Mouse (Mus musculus): ENCODE data around the gene Tlx3. TPM values are rescaled to one million over a fixed set of nuclear protein-coding genes. Genes with fewer than 3 reads are reported as not detected.

The Tlx3 gene
- polyA plus RNA-seq, 1 experiment from 2014 or later = not detected

DNA sequence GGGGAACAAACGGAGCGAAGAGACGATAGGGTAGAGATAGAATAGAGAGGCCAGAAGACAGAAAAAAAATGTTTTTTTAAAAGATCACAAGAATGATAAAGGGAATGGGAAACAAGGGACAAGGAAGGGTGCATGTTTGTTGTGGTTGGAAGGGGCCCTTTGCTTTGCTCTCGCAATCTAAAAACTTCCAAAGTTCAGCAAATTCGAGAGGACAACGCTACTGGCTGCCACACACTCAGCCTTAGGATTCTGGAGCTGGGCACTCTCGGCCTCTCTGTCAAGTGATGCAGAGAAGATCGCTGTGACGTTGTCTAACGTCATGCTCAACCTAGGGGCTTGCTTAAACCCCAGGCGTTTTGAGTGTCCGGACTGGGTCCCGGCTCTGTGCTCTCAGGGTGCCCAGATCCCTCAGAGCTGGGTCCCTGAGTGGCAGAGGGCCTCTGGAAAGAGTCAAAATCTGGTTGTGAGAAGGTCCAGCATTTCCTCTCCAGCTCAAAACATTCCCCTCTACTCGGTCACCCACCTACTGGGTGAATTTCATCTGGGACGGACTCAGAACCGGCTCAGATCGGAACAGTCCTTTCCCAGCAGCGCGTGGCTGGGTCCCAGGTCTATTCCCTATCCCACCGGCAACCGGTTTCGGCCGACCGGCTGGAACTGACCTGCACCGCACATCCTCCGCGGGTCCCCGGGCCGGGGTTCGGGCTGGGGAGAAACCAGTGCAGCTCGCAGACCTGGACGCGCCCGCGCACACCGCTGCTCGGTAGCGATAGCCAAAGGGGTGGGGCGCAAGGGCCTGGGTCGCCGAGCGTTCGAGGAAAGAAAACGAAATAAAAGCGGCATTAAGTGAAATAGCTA, 3.3 kb downstream of the Tlx3 start:
- no peak overlapping the region for H3K27ac ChIP-seq (ENCODE audit: low read depth, low read length)
- DNase-seq (ENCODE audit: low spot score) (peak; percentile 77), ATAC-seq (replicated peaks; ENCODE audit: low FRiP score) (no peak)
- WGBS = under 1% methylated on average over 45 of the region's 45 CpGs
- peak overlapping the region; percentile 53 for H3K4me2 ChIP-seq (ENCODE audit: low read depth, low read length, severe bottlenecking)
- no peaks in the 10 kb centered on the region for H3K36me3 ChIP-seq (ENCODE audit: control insufficient read depth, insufficient read depth, low read length)
- peaks cover 29% of the 10 kb centered on the region for H3K4me1 ChIP-seq (replicated peaks; ENCODE audit: control insufficient read depth, insufficient read depth, low read length)
- H3K4me3 ChIP-seq (ENCODE audit: low read depth, low read length) = peak overlapping the region; percentile 26
- H3K9ac ChIP-seq (ENCODE audit: low read length) = no peak overlapping the region
- peaks cover 4% of the 10 kb centered on the region for H3K9me3 ChIP-seq (ENCODE audit: control insufficient read depth, low read length)
- peaks cover 99% of the 10 kb centered on the region for H3K27me3 ChIP-seq (ENCODE audit: control insufficient read depth, insufficient read depth, low read length)

DNA sequence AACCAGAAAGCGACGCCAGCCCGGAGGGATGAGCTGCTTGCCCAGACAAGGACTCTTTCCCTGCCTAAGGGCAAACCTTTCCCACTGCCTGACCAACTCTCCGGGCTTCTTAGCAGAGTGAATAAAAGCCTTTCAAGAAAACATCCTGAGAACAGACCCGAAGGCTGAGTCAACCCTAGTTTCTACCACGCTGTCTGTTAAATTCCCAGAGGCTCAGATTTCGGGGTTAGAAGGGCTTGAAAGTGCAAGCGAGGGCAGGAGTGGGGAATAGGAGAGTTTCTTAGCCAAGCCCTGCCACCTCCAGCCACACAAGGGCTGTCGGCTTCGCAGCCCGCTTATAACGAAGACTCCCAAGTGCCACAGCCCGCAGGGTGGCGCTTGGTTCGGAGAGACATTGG, 4.3 kb downstream of the Tlx3 start:
- no peak overlapping the region for H3K4me2 ChIP-seq (ENCODE audit: low read depth, low read length, severe bottlenecking)
- H3K9ac ChIP-seq (ENCODE audit: low read length) = no peak overlapping the region
- H3K27ac ChIP-seq (ENCODE audit: low read depth, low read length) = no peak overlapping the region
- no peaks in the 10 kb centered on the region for H3K36me3 ChIP-seq (ENCODE audit: control insufficient read depth, insufficient read depth, low read length)
- 1% methylated on average over 15 of the region's 15 CpGs for WGBS
- peaks cover 96% of the 10 kb centered on the region for H3K27me3 ChIP-seq (ENCODE audit: control insufficient read depth, insufficient read depth, low read length)
- H3K9me3 ChIP-seq (ENCODE audit: control insufficient read depth, low read length) = peaks cover 4% of the 10 kb centered on the region
- ATAC-seq (replicated peaks; ENCODE audit: low FRiP score) (no peak), DNase-seq (ENCODE audit: low spot score) (no peak)
- peaks cover 27% of the 10 kb centered on the region for H3K4me1 ChIP-seq (replicated peaks; ENCODE audit: control insufficient read depth, insufficient read depth, low read length)
- H3K4me3 ChIP-seq (ENCODE audit: low read depth, low read length) = no peak overlapping the region

- Histone ChIP-seq H3K4me1 (replicated peaks; ENCODE audit: control insufficient read depth, insufficient read depth, low read length) (peaks cover 25% of the 10 kb centered on the region), H3K36me3 (ENCODE audit: control insufficient read depth, insufficient read depth, low read length) (no peaks in the 10 kb centered on the region), H3K27ac (ENCODE audit: low read depth, low read length) (no peak overlapping the region), H3K9ac (ENCODE audit: low read length) (no peak overlapping the region), H3K4me2 (ENCODE audit: low read depth, low read length, severe bottlenecking) (no peak overlapping the region), H3K4me3 (ENCODE audit: low read depth, low read length) (no peak overlapping the region), H3K9me3 (ENCODE audit: control insufficient read depth, low read length) (peaks cover 4% of the 10 kb centered on the region), H3K27me3 (ENCODE audit: control insufficient read depth, insufficient read depth, low read length) (peaks cover 95% of the 10 kb centered on the region)
- ATAC-seq (replicated peaks; ENCODE audit: low FRiP score) (no peak), DNase-seq (ENCODE audit: low spot score) (no peak)
- WGBS = 15% methylated on average over 22 of the region's 22 CpGs
Observed at GRCm38 (mm10) chr11:33198351-33199116, 4.9 kb downstream of the Tlx3 start.

- Histone ChIP-seq H3K27me3 (ENCODE audit: control insufficient read depth, insufficient read depth, low read length) (peaks cover 94% of the 10 kb centered on the region), H3K9me3 (ENCODE audit: control insufficient read depth, low read length) (peaks cover 4% of the 10 kb centered on the region), H3K4me3 (ENCODE audit: low read depth, low read length) (no peak overlapping the region), H3K4me1 (replicated peaks; ENCODE audit: control insufficient read depth, insufficient read depth, low read length) (peaks cover 18% of the 10 kb centered on the region), H3K27ac (ENCODE audit: low read depth, low read length) (no peak overlapping the region), H3K9ac (ENCODE audit: low read length) (no peak overlapping the region), H3K36me3 (ENCODE audit: control insufficient read depth, insufficient read depth, low read length) (no peaks in the 10 kb centered on the region), H3K4me2 (ENCODE audit: low read depth, low read length, severe bottlenecking) (no peak overlapping the region)
- DNase-seq (ENCODE audit: low spot score) (no peak), ATAC-seq (replicated peaks; ENCODE audit: low FRiP score) (no peak)
- 17% methylated on average over 15 of the region's 15 CpGs for WGBS
Observed at GRCm38 (mm10) chr11:33197673-33198072, 5.7 kb downstream of the Tlx3 start.

DNA sequence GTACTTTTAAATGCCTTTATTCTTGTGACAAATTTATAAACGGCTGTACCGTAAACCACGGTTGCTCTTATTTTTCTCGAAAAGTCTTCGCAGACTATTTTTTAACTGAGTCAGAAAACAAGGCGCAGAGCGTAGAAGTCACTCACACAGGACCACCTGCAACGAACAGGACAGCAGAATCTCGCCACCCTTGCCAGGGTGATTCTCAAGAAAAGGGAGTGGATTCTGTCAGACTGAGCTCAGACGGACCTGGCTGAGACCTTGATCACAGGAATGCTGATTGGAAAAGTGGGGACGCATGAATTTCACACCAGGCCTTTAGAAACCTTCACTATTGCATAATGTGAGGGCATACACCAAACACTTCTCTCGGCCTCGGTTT, 6.3 kb downstream of the Tlx3 start:
- DNase-seq (ENCODE audit: low spot score) = no peak
- no peak overlapping the region for H3K9ac ChIP-seq (ENCODE audit: low read length)
- peaks cover 4% of the 10 kb centered on the region for H3K9me3 ChIP-seq (ENCODE audit: control insufficient read depth, low read length)
- no peaks in the 10 kb centered on the region for H3K36me3 ChIP-seq (ENCODE audit: control insufficient read depth, insufficient read depth, low read length)
- no peak for ATAC-seq (replicated peaks; ENCODE audit: low FRiP score)
- H3K4me2 ChIP-seq (ENCODE audit: low read depth, low read length, severe bottlenecking) = no peak overlapping the region
- no peak overlapping the region for H3K4me3 ChIP-seq (ENCODE audit: low read depth, low read length)
- 28% methylated on average over 13 of the region's 13 CpGs for WGBS
- peaks cover 18% of the 10 kb centered on the region for H3K4me1 ChIP-seq (replicated peaks; ENCODE audit: control insufficient read depth, insufficient read depth, low read length)
- H3K27me3 ChIP-seq (ENCODE audit: control insufficient read depth, insufficient read depth, low read length) = peaks cover 91% of the 10 kb centered on the region
- H3K27ac ChIP-seq (ENCODE audit: low read depth, low read length) = no peak overlapping the region

DNA sequence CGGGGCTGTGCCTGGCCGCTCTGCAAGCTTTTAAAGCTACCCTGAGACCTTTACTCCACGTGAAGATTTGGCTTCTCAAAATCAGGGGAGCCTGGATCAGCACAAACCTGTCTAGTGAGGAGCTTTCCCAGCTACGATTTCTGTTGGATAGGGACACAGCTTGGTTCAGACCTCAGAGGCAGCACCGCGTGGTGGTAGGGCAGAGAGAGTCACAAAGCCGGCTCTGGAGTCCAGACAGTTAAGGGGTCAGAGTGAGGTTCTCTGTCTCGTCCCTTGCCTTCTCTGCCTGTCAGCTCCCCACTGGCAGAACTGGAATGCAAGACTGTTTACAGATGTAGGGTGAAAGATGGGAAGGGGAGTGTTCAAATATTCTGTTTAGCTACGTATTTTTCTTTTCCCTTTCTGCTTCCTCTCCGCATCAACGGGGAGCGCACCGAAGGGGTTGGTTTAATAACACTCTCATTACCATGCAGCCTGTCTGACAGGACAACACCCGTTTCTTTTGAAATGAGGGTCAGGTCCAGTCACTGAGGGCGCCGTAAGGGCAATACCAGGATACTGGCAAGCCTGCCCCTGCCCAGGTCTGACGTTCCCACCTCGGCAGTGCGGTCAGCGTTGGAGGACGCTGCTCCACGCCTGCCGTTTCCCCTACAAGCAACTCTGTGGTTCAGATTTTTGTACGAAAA, 6.8 kb downstream of the Tlx3 start:
- no peaks in the 10 kb centered on the region for H3K36me3 ChIP-seq (ENCODE audit: control insufficient read depth, insufficient read depth, low read length)
- DNase-seq (ENCODE audit: low spot score) (no peak), ATAC-seq (replicated peaks; ENCODE audit: low FRiP score) (no peak)
- peaks cover 85% of the 10 kb centered on the region for H3K27me3 ChIP-seq (ENCODE audit: control insufficient read depth, insufficient read depth, low read length)
- 5% methylated on average over 24 of the region's 24 CpGs for WGBS
- H3K9ac ChIP-seq (ENCODE audit: low read length) = no peak overlapping the region
- no peak overlapping the region for H3K4me2 ChIP-seq (ENCODE audit: low read depth, low read length, severe bottlenecking)
- peaks cover 4% of the 10 kb centered on the region for H3K9me3 ChIP-seq (ENCODE audit: control insufficient read depth, low read length)
- no peak overlapping the region for H3K27ac ChIP-seq (ENCODE audit: low read depth, low read length)
- peaks cover 18% of the 10 kb centered on the region for H3K4me1 ChIP-seq (replicated peaks; ENCODE audit: control insufficient read depth, insufficient read depth, low read length)
- no peak overlapping the region for H3K4me3 ChIP-seq (ENCODE audit: low read depth, low read length)

DNA sequence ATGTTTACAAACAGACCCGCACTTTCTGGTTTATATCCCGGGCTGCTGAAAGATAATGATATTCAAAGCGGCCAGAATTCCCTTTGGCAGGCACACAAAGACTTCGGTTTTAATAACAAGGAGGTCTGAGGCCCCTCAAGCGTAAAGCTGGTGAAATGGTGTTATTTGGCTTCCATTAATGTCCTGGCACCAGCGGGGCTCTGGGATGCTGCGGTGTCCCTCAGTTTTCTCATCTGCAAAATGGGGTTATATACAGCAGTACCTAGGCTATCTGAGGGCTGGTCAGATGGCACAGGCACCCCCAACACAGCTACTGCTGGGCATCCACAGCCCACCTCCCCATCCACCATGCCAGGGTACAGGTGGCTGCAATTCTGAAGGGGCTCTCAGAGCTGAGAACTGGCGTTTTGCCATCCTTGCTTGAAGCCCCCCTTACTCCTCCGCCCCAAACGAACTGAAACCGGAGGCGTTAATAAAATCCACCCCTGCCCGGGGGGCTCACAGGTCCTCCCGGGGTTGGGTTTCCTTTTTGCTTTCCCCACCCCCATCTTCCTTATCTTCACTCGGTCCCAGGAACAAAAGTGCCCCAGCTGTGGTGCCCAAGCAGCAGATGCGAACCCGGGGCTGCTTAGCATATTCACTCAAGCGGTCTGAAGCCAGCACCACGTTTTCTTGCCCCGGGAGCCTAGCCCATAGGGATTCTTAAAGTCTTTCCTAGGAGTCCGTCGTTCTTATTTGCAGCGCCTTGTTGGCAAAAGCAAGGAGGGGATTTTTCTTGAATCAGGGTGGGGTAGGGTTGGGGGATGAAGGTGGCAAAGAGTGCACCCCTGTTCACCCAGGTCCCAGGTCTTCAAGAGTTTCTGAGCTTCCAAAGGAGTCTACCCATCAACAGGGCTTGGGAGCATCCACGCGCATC, 7.6 kb downstream of the Tlx3 start:
- Histone ChIP-seq H3K4me1 (replicated peaks; ENCODE audit: control insufficient read depth, insufficient read depth, low read length) (peaks cover 11% of the 10 kb centered on the region), H3K9ac (ENCODE audit: low read length) (no peak overlapping the region), H3K4me3 (ENCODE audit: low read depth, low read length) (no peak overlapping the region), H3K27ac (ENCODE audit: low read depth, low read length) (no peak overlapping the region), H3K36me3 (ENCODE audit: control insufficient read depth, insufficient read depth, low read length) (no peaks in the 10 kb centered on the region), H3K27me3 (ENCODE audit: control insufficient read depth, insufficient read depth, low read length) (peaks cover 80% of the 10 kb centered on the region), H3K4me2 (ENCODE audit: low read depth, low read length, severe bottlenecking) (no peak overlapping the region), H3K9me3 (ENCODE audit: control insufficient read depth, low read length) (peaks cover 4% of the 10 kb centered on the region)
- WGBS = 3% methylated on average over 25 of the region's 25 CpGs
- ATAC-seq (replicated peaks; ENCODE audit: low FRiP score) = no peak
- no peak for DNase-seq (ENCODE audit: low spot score)

GRCm38 (mm10) chr11:33195061-33195460, 8.3 kb downstream of the Tlx3 start:
- no peak for ATAC-seq (replicated peaks; ENCODE audit: low FRiP score)
- WGBS = 12% methylated on average over 7 of the region's 7 CpGs
- DNase-seq (ENCODE audit: low spot score) = no peak

More at GRCm38 (mm10) chr11:33195061-33195460, 8.3 kb downstream of the Tlx3 start:
- Histone ChIP-seq H3K36me3 (ENCODE audit: control insufficient read depth, insufficient read depth, low read length) (no peaks in the 10 kb centered on the region), H3K4me3 (ENCODE audit: low read depth, low read length) (no peak overlapping the region), H3K4me2 (ENCODE audit: low read depth, low read length, severe bottlenecking) (no peak overlapping the region), H3K27me3 (ENCODE audit: control insufficient read depth, insufficient read depth, low read length) (peaks cover 73% of the 10 kb centered on the region), H3K9ac (ENCODE audit: low read length) (no peak overlapping the region), H3K4me1 (replicated peaks; ENCODE audit: control insufficient read depth, insufficient read depth, low read length) (peaks cover 3% of the 10 kb centered on the region), H3K27ac (ENCODE audit: low read depth, low read length) (no peak overlapping the region), H3K9me3 (ENCODE audit: control insufficient read depth, low read length) (peaks cover 4% of the 10 kb centered on the region)
